Mouse (Mus musculus) ovary, adult 18-20 months (tissue): ENCODE results near the gene Primpol.
"Not testable (repeated sequence)": the region's sequence is repeated elsewhere in the genome, so short reads cannot be mapped to it uniquely, and the experiment has no call there.

Experiments
- DNase-seq: peaks from one replicate; pipeline ENCODE4 v3.0.0; 2022; ENCODE audit warnings: low spot score, mixed read lengths

Gene Primpol

DNA sequence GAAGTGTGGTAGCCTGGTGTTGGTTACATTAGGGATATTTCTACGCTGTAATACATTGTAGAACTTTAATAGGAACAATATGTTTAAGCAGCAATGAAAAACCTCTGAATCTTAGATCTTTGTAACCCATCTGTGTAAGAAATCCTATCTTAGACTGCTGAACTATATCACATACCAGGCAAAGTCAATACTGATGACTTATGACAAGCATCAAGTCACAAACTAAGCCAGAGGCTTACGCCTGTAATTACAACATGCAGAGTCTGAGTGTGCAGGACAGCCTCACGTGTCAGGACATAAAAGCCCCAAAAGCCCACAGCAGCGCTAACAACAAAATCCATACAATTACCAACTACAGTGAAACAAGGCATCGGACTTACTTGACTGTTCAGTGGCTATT lies 13.4 kb downstream of the Primpol start:
- DNase-seq = no peak

GRCm38 (mm10) chr8:46600959-46601707 lies 15.9 kb downstream of the Primpol start:
- no peak for DNase-seq

GRCm38 (mm10) chr8:46599314-46599904 lies 17.6 kb downstream of the Primpol start:
- DNase-seq = no peak

DNA sequence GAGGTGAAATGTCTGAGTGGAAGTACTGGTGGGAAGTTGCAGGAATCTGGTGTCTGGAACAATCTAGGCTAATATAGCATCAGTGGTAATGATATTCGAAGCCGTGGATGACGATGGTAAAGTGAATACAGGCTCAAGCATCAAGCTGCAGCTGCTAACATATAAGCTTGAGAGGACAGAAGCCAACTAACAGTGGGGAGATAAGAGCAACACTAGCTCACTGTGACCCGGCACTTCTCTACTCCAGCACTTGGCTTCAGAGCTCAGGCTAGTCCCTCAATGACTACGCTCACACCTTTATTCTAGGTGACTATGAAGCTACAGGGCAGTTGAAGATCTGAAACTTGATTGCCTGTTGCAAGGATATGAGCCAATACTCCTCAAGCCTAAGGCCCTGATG lies 18.3 kb downstream of the Primpol start:
- no peak for DNase-seq

DNA sequence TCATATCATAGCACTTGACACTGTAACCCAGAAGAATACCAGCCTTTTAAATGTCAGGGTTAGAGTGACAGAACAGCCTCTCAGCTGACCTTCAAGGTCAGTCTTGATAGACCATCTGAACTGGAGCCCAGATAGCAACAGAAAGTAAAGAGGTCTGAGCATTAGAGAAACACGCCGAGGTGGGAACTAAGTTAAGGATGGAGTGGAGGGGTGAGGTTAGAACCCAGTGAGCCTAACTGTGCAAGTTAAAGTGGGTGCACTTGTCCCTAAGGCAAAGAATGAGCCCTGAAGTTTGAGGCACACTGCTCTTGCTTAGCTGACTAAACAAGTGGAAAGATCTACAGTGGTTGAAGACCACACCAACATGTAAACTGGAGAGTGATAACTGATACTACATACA lies 18.9 kb downstream of the Primpol start:
- no peak for DNase-seq

DNA sequence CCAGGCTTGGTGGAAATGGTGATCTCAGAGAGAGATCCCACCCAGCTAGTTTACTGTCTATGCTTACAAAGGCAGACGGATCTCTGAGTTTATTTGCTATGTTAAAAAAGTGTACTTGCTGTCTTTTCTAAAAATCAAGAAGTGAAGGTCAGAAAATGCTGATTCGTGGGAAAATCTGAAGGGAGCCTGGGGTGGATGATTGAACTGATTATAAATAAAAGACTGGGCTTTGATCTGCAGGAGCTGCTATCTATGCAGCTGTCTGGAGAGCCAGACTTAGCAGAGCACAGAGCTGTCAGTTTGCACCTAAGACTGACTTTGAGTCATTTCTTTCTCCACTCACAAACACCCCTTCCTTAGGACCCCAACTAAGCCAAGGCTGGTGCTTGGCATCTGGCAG lies 19.6 kb downstream of the Primpol start:
- no peak for DNase-seq

DNA sequence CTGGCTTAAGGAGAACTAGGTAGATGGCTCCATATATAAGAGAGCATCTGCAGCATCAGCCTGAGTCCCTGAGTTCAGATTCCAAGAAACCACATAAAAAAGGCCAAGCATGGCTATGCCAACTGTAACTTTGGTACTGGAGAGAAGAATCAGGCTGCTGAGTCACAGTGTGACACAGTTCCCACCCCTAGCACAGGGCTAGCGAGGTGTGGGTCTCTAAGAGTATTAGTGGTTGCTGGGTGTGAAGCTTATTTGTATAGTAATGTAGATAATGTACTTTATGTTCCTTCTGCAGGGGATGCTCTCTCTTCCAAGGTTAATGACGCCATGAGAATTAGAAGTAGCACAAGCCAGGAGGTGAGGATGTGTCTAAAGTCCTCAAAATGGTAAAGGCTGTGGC lies 20.5 kb downstream of the Primpol start:
- no peak for DNase-seq

DNA sequence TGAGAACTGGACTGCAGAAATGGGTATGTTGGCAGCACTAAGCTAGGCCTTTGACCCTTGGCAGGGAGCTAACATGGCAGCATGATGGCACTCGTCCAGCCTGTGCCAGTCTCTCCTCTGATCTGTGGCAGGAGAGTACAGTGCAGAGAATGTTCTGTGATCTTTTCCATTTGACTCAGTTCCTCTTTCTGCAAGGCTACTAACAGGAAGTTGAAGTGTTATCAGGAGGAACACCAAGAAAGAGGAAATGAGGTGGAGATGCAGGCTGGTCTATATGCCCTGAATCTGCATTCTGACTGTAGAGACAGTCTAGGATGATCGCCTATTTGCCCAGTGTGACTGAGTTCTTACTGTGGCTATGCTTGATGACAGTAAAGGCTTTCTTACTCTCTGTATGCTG lies 21.4 kb downstream of the Primpol start:
- no peak for DNase-seq

GRCm38 (mm10) chr8:46593772-46594171 lies 23.2 kb downstream of the Primpol start:
- DNase-seq = no peak

DNA sequence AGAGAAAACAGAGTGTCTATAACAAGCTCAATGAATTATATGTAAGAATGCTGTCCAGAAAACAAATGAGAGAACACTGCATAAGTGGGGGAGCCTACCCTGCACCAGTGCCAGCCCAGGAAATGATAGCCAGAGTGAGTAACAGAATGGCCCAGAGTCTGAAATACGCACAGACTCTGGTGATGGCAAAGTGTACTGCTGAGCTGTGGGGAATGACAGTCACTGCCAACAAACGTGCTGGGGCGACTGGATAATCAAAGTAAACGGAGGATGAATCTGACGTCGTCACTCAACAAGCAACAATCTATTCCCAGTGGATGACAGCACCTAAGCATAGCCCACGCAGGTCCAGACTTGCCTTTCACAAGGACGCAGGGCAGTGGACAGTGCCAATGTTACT lies 23.9 kb downstream of the Primpol start:
- DNase-seq = no peak

DNA sequence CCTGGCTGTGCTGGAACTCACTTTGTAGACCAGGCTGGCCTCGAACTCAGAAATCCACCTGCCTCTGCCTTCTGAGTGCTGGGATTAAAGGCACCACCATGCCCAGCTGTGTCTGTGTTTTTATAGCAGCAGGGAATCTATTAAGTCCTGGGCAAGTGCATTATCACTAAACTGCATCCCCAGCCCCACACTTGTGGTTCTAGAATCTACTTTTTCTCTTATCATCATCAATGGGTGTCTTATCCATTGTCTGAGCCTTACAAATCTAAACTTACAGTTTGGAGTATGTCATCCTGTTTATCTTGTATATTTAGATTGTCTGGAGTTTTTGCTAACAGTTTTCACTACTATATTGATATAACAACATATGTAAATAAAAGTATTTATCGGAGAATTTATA lies 28.3 kb downstream of the Primpol start:
- DNase-seq = no peak

GRCm38 (mm10) chr8:46587911-46588310 lies 29.1 kb downstream of the Primpol start:
- no peak for DNase-seq

DNA sequence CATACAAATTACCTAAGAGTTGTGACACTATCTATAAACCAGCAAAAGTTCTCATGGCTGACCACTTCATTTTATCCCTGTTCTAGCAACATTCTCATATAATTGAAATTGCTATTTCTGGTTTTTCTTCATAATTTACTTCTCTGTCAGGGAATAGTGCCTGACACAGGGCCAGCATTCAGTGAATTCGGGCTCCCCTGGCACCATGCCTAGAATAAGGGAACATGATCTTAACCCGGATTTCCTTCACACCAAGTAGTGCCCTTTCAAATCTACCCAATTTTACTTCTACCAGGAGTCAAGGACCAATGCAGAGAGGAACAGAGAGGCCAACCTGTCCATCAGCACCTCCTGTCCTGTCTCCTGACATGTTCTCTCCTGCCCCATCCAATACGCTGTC lies 31.4 kb downstream of the Primpol start:
- no peak for DNase-seq

DNA sequence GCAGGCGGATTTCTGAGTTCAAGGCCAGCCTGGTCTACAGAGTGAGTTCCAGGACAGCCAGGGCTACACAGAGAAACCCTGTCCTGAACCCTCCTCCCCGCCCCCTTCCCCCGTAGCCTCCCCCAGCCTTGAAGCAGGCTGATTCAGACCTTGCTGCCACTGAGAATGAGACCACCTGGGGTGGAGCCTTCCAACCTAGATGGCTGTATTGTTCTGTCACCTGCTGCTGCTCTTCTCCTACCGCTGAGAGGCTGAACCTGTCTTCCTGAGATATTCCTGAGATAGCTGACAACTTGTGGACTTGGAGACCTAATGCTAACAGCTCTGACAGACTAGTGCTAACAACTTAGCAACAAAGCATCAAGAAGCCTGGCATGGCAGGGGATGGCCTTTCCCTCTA lies 32.7 kb downstream of the Primpol start:
- not testable (repeated sequence) for DNase-seq

GRCm38 (mm10) chr8:46578794-46579193 lies 38.2 kb downstream of the Primpol start:
- no peak for DNase-seq

DNA sequence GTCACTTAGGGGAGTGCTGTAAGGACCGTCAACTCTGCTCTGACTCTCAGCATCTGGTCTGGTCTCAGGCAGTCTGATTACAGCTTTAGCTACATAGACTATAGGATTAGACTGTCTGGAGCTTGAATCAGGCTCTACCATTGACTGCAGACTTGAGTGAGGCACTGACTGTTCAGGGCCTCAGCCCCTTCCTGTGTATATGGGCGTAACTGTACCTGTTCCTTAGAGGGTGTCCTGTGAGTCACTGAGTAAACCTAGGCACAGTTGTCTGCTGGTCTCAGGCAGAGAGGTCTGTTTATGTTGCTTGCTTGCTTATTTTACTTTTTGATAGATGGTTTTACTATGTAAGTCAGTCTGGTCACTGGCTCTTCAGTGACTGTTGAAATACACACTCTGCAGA lies 43.0 kb downstream of the Primpol start:
- no peak for DNase-seq

- no peak for DNase-seq
Observed at GRCm38 (mm10) chr8:46573446-46573845, 43.6 kb downstream of the Primpol start.

DNA sequence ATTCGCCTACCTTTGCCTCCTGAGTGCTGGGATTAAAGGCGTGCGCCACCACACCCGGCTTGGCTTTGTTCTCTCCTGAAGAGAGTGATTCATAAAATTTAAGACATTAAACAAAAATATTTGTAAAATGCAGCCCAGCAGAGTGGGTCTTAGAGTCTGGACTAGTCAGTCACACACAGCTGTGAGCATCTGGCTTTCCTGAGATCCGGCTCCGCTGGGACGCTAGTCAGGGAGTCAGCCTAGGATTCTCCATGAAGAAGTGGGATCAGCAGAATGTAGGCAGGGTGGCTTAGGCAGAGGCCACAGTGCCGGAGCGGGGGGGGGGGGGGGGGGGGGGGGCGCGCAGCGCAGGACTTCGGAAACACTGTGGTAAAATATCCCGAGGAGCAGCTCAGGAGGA lies 46.3 kb downstream of the Primpol start:
- no peak for DNase-seq

GRCm38 (mm10) chr8:46569659-46570441 lies 47.2 kb downstream of the Primpol start:
- no peak for DNase-seq

DNA sequence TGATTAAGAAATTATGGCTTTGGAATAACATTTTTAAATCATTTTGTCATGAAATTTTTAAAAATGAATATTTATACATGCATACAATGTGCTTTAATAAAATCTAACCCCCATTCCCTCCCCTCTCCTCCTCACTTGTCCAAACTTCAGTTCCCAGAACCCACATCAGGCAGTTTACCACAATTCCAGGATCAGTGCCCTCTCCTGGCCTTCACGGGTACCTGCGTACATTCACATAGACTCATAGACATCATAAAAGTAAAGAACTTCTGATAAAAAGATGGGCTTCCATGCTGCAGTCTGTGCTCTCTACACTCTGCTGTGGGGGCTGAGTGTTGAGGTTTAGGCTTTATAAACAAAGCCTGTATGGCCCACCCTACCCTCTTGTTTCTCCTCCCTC lies 48.1 kb downstream of the Primpol start:
- no peak for DNase-seq

DNA sequence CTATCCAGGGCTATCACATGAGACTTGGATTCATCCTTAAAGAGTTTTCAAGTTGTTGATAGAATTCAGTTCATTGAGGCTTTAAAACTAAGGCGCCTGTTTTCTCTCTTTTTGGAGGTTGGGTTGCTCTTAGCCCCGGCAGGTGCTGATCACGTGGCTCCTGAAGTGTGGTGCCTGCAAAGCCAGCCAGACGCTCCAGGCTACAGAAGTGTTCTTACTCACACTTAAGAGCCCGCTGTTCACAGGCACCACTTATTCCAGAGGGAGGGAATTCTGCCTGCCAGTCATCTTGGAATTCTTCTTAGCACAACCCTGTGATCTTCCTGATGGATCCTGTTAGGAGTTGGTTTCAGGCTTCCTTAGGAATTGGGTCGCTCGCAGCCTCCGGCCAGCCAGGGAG lies 49.1 kb downstream of the Primpol start:
- no peak for DNase-seq

DNA sequence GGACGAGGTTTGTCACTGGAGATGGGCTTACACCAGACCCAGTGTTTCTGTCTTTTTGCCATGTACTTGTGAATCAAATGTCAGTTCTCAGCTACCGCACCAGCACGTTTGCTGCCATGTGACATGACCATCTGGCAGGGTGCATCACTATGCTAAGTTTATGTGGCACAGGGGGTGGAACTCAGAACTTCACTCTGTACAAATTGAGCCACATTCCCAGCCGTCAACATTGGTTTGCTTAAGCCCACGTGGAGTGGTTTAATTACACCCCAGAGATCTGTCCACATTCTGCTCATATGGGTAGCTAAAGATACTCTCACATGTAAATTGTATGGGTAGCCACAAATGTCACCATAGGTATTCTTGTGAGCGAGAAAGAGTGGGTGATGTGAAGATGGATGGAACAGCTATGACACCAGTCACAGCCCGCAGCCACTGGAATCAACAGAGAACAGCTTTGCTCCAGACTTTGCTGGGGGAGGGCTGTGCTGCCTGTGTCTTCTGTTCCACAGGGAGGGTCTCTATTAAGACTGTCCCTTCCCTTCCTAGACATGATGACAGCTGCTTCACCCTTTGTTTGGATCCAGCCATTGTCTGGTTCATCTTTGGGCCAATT lies 50.0 kb downstream of the Primpol start:
- no peak for DNase-seq

DNA sequence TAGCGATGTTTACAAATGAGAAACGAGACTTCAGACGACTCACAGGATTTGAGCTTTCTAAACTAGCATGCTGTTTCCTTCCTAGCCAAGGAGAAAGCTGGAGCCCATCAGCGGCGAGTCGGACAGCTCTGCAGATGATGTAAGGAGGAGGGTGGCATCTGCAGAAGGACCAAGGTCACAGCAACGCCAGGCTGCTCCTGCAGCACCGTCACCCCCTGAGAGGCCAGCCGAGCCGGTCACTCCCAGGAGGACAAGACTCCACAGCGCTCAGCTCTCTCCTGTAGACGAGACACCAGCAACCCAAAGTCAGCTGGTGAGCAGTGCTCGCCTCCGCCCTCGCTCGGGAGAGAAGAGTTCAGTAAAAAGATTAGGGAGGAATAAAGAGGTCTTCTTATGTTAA lies 54.7 kb downstream of the Primpol start:
- no peak for DNase-seq
